Mouse (Mus musculus): ENCODE measurements around the gene Nrip2. TPM values are rescaled to one million over a fixed set of nuclear protein-coding genes. Genes with fewer than 3 reads are reported as not detected.

Gene Nrip2
- polyA plus RNA-seq, 2 experiments: 0.70 to 1.5 TPM

- no peak overlapping the region for H3K27ac ChIP-seq
- H3K9ac ChIP-seq (replicated peaks): no peak overlapping the region
- H3K4me2 ChIP-seq (ENCODE audit: low read depth): no peak overlapping the region
- ATAC-seq (ENCODE audit: insufficient read depth): no peak
- H3K9me3 ChIP-seq (ENCODE audit: control insufficient read depth, low read length): no peaks in the 10 kb centered on the region
- no peak overlapping the region for H3K4me3 ChIP-seq (ENCODE audit: insufficient read depth in 1 of 2, low read depth in 2 of 2, low read length in 2 of 2)
- peaks cover 28% of the 10 kb centered on the region for H3K36me3 ChIP-seq (replicated peaks; ENCODE audit: control insufficient read depth, insufficient read depth, low read depth)
- peaks cover 0 to 16% of the 10 kb centered on the region in 2 experiments; a peak in 3 of 4 replicates for H3K4me1 ChIP-seq (replicated peaks; ENCODE audit: control insufficient read depth in 2 of 2, insufficient read depth in 2 of 2, low read length in 1 of 2)
- no peak for DNase-seq (ENCODE audit: low read depth in 3 of 3, low spot score in 3 of 3)
- 80% methylated on average over 5 of the region's 5 CpGs for WGBS (ENCODE audit: insufficient replicate concordance)
- no peaks in the 10 kb centered on the region for H3K27me3 ChIP-seq (ENCODE audit: control insufficient read depth, insufficient read depth, low read length)
- TF ChIP-seq CTCF (IDR thresholded peaks at IDR 0.05; ENCODE audit: low read depth) (no peak), EP300 (IDR thresholded peaks at IDR 0.05; ENCODE audit: low read depth) (no peak)
Observed at GRCm38 (mm10) chr6:128427571-128427970, 28.5 kb downstream of the Nrip2 start.

GRCm38 (mm10) chr6:128429300-128429699 lies 30.2 kb downstream of the Nrip2 start:
- H3K9me3 ChIP-seq (ENCODE audit: control insufficient read depth, low read length): no peaks in the 10 kb centered on the region
- ATAC-seq (ENCODE audit: insufficient read depth): no peak
- DNase-seq (ENCODE audit: low read depth in 3 of 3, low spot score in 3 of 3): no peak
- WGBS (ENCODE audit: insufficient replicate concordance): 64% methylated on average over 2 of the region's 2 CpGs
- no peak overlapping the region for H3K4me2 ChIP-seq (ENCODE audit: low read depth)
- TF ChIP-seq CTCF (IDR thresholded peaks at IDR 0.05; ENCODE audit: low read depth) (no peak), EP300 (IDR thresholded peaks at IDR 0.05; ENCODE audit: low read depth) (no peak)
- H3K4me3 ChIP-seq (ENCODE audit: insufficient read depth in 1 of 2, low read depth in 2 of 2, low read length in 2 of 2): no peak overlapping the region
- H3K27me3 ChIP-seq (ENCODE audit: control insufficient read depth, insufficient read depth, low read length): no peaks in the 10 kb centered on the region
- peaks cover 0 to 11% of the 10 kb centered on the region in 2 experiments; a peak in 2 of 4 replicates for H3K4me1 ChIP-seq (replicated peaks; ENCODE audit: control insufficient read depth in 2 of 2, insufficient read depth in 2 of 2, low read length in 1 of 2)
- H3K36me3 ChIP-seq (replicated peaks; ENCODE audit: control insufficient read depth, insufficient read depth, low read depth): peaks cover 45% of the 10 kb centered on the region
- no peak overlapping the region for H3K9ac ChIP-seq (replicated peaks)
- H3K27ac ChIP-seq: no peak overlapping the region

DNA sequence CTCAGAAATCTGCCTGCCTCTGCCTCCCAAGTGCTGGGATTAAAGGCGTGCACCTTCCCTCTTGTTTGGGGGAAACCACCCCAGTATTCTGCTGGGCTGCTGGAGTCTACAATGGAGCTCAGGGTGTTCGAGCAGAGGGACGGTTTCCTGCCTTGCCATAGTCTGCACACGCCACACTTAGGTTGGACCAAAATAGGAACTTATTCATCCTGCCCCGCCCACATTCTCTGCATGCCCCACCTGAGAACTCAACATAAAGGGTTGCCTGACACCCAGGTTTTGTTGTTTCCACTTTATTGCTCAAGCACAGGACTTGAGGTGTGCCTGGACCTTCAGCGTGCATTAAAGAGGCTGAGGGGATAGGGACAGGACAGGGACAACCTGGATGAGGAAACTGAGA lies 30.7 kb downstream of the Nrip2 start:
- TF ChIP-seq EP300 (IDR thresholded peaks at IDR 0.05; ENCODE audit: low read depth) (no peak), CTCF (IDR thresholded peaks at IDR 0.05; ENCODE audit: low read depth) (no peak)
- 65% methylated on average over 6 of the region's 6 CpGs for WGBS (ENCODE audit: insufficient replicate concordance)

DNA sequence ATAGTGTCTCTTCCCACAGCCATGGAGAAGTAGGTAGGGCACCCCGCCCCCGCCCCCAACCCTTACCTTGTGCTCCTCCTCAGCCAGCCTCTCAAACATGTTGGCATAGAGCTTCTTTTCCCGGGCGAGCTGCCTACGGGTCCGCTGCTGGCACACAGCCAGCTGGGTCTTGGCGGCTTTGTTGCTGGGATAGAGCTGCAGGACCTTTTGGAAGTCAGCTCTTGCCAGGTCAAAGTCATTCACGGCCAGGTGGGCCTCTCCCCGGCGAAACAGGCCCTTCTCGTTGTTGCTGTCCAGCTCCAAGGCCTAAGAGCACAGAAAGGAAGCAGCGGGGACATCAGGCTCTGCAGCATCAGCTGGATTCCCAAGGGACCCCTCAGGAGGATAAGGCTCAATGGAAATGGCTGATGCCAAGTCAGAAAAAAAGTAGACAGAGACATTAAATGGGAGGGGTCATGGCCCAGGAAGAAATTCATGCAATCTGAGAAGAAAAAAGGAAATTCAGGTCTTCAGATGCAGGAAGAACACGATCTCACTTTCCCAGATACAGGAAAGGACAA lies 33.3 kb downstream of the Nrip2 start:
- Histone ChIP-seq H3K27ac (no peak overlapping the region), H3K36me3 (replicated peaks; ENCODE audit: control insufficient read depth, insufficient read depth, low read depth) (peaks cover 58% of the 10 kb centered on the region), H3K4me3 (ENCODE audit: insufficient read depth in 1 of 2, low read depth in 2 of 2, low read length in 2 of 2) (no peak overlapping the region), H3K9me3 (ENCODE audit: control insufficient read depth, low read length) (no peaks in the 10 kb centered on the region), H3K9ac (replicated peaks) (no peak overlapping the region), H3K4me2 (ENCODE audit: low read depth) (no peak overlapping the region), H3K4me1 (replicated peaks; ENCODE audit: control insufficient read depth in 2 of 2, insufficient read depth in 2 of 2, low read length in 1 of 2) (peaks cover 10 to 13% of the 10 kb centered on the region in 2 experiments; a peak in 3 of 4 replicates), H3K27me3 (ENCODE audit: control insufficient read depth, insufficient read depth, low read length) (no peaks in the 10 kb centered on the region)
- DNase-seq (ENCODE audit: low read depth in 3 of 3, low spot score in 3 of 3) (no peak), ATAC-seq (ENCODE audit: insufficient read depth) (no peak)
- 85% methylated on average over 13 of the region's 13 CpGs for WGBS (ENCODE audit: insufficient replicate concordance)
- no peak for TF ChIP-seq CTCF (IDR thresholded peaks at IDR 0.05; ENCODE audit: low read depth)
- TF ChIP-seq EP300 (IDR thresholded peaks at IDR 0.05; ENCODE audit: low read depth): no peak

More for the DNA sequence above, 30.7 kb downstream of the Nrip2 start:
- H3K36me3 ChIP-seq (replicated peaks; ENCODE audit: control insufficient read depth, insufficient read depth, low read depth): peaks cover 49% of the 10 kb centered on the region
- ATAC-seq (ENCODE audit: insufficient read depth): no peak
- H3K4me2 ChIP-seq (ENCODE audit: low read depth): no peak overlapping the region
- H3K27me3 ChIP-seq (ENCODE audit: control insufficient read depth, insufficient read depth, low read length): no peaks in the 10 kb centered on the region
- no peak for DNase-seq (ENCODE audit: low read depth in 3 of 3, low spot score in 3 of 3)
- H3K4me1 ChIP-seq (replicated peaks; ENCODE audit: control insufficient read depth in 2 of 2, insufficient read depth in 2 of 2, low read length in 1 of 2): peaks cover 0 to 11% of the 10 kb centered on the region in 2 experiments; a peak in 2 of 4 replicates
- no peak overlapping the region for H3K27ac ChIP-seq
- H3K4me3 ChIP-seq (ENCODE audit: insufficient read depth in 1 of 2, low read depth in 2 of 2, low read length in 2 of 2): no peak overlapping the region
- no peak overlapping the region for H3K9ac ChIP-seq (replicated peaks)
- H3K9me3 ChIP-seq (ENCODE audit: control insufficient read depth, low read length): no peaks in the 10 kb centered on the region

DNA sequence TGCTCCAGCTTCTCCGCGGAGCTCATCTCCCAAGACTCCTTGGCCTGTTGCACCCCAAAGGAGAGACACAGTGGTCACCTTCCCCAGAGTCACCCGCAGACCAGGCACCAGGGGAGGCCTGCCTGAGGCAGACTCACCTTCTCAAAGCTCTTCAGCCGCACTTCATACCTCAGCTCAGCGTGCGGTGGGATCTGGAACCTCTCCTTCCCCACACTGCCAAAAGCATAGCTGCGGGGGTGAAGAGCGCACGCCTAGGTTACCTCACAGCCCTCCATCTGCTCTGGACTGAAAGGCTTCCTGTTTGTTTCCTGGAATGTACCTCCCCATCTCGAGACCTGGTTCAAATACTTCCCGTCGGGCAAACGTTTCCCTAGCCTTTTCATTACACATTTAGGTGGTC lies 34.5 kb downstream of the Nrip2 start:
- Histone ChIP-seq H3K27me3 (ENCODE audit: control insufficient read depth, insufficient read depth, low read length) (no peaks in the 10 kb centered on the region), H3K9me3 (ENCODE audit: control insufficient read depth, low read length) (no peaks in the 10 kb centered on the region), H3K4me1 (replicated peaks; ENCODE audit: control insufficient read depth in 2 of 2, insufficient read depth in 2 of 2, low read length in 1 of 2) (peaks cover 10 to 13% of the 10 kb centered on the region in 2 experiments; a peak in 3 of 4 replicates), H3K4me2 (ENCODE audit: low read depth) (no peak overlapping the region), H3K9ac (replicated peaks) (no peak overlapping the region), H3K27ac (no peak overlapping the region), H3K4me3 (ENCODE audit: insufficient read depth in 1 of 2, low read depth in 2 of 2, low read length in 2 of 2) (no peak overlapping the region), H3K36me3 (replicated peaks; ENCODE audit: control insufficient read depth, insufficient read depth, low read depth) (peaks cover 58% of the 10 kb centered on the region)
- no peak for TF ChIP-seq EP300 (IDR thresholded peaks at IDR 0.05; ENCODE audit: low read depth)
- TF ChIP-seq CTCF (IDR thresholded peaks at IDR 0.05; ENCODE audit: low read depth): no peak
- ATAC-seq (ENCODE audit: insufficient read depth) (no peak), DNase-seq (ENCODE audit: low read depth in 3 of 3, low spot score in 3 of 3) (no peak)
- 83% methylated on average over 13 of the region's 13 CpGs for WGBS (ENCODE audit: insufficient replicate concordance)
